Mouse (Mus musculus) layer of hippocampus, adult 2 months (tissue): ENCODE data around the gene Hnrnpa0. TPM values are rescaled to one million over a fixed set of nuclear protein-coding genes. Genes with fewer than 3 reads are reported as not detected.
"Not testable (repeated sequence)": the region's sequence is repeated elsewhere in the genome, so short reads cannot be mapped to it uniquely, and the experiment has no call there.

Experiments
- DNase-seq, 2 experiments: peaks; one replicate each; pipeline ENCODE4 v3.0.0; 2022; ENCODE audit warnings: low spot score in 2 of 2
- H3K27ac ChIP-seq: fragments of 200-600 bp; 2 replicates; pipeline ENCODE4 v1.8.1; 2022
- H3K4me3 ChIP-seq: fragments of 200-600 bp; 2 replicates; pipeline ENCODE4 v1.8.1; 2022; ENCODE audit warnings: mild to moderate bottlenecking
- CTCF ChIP-seq: fragments of 200-600 bp; conservative IDR thresholded peaks from 2 replicates; pipeline ENCODE4 v1.8.1; 2022; ENCODE audit warnings: antibody characterized with exemption, mild to moderate bottlenecking, moderate library complexity
- total RNA-seq, 2 experiments: library from RNA; stranded (reverse); gene quantifications; 2 replicates each; pipeline ENCODE4 v1.2.3; 2021

The Hnrnpa0 gene
- total RNA-seq, 2 experiments from 2014 or later, result 120 to 122 TPM

DNA sequence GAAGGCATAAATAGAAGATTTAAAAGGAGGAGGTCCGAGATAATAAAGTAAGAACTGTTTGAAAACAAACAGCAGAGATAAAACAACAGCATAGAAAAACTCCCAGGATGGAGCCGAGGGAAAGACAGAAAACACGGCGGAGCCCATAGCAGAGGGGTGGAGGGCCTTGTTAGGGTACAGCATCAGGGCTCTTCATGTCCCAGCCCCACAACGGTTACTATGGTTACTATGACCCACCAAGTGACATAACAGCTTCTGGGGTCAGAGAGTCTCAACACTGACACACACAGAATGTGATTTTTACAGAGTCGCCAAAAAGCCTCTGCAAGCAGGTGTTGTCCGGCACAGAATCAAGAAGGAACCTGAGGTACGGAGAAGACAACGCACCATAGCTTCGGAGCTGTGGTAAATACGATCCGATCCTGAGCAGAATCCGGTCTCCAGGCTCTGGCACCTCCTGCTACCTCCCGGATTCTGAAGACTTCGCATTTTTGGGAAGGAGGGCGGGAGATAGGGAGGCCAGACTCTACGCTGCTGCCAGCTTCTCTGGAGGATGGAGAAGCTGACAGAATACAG lies 20.0 kb upstream of the Hnrnpa0 start:
- H3K27ac ChIP-seq, result no peak overlapping the region; the same call in 1 of the 2 replicates
- H3K4me3 ChIP-seq, result peak overlapping the region; percentile 47
- no peak for TF ChIP-seq CTCF
- DNase-seq, result no peak

DNA sequence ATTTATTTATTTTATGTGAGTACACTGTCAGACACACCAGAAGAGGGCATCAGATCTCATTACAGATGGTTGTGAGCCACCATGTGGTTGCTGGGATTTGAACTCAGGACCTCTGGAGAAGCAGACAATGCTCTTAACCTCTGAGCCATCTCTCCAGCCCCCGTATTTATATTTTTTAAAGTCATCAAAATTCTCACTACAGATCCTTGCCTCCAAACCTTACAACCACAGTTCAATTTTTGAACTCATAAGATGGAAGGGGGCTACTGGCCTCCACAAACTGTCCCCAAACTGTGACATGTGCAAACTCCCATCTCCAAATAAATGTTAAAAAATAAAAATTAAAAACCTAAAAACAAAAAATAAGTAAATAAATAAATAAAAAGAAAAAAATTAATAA lies 19.4 kb upstream of the Hnrnpa0 start:
- Histone ChIP-seq H3K27ac (no peak overlapping the region), H3K4me3 (no peak overlapping the region)
- no peak for DNase-seq
- peak; percentile 12; the same call in 1 of the 2 replicates for TF ChIP-seq CTCF

DNA sequence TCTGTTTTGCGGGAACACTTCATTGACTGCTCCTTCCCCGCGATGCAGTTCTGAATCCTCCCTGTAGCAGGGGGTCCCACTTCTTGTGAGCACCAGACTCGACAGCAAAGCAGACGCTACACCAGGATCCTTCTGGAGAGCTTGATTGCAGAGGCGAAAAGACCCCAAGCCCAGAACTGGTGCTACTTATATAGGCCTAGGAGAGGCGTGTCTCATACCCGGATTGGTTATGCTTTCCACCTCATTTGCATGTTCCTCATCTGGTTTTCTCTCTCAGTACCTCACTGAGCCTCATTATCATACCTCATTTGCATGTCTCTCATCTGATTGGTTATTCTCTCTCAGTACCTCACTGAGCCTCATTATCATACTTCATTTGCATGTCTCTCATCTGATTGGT lies 18.2 kb upstream of the Hnrnpa0 start:
- H3K4me3 ChIP-seq, DNase-seq, H3K27ac ChIP-seq: not testable (repeated sequence)

DNA sequence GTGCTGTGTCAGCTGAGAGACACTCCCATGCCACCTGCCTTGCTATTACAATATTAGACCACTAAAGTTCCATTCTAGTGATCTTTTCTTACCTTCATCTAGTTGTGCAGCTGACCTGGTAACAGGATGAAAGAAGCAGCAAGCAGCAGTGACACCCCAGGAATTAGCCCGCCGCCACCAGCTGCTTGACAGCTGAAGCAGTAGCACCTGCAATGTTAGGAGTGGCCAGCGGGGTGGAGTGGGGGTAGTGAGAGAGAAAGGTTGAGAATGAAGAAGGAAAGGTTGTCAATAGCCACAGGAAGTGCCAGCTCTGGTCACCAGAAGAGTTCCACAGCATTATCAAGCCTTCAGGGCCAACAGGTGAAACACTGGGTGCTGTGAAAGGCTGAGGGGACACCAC lies 3.3 kb upstream of the Hnrnpa0 start:
- no peak for TF ChIP-seq CTCF
- no peak for DNase-seq
- Histone ChIP-seq H3K4me3 (no peak overlapping the region), H3K27ac (no peak overlapping the region)

DNA sequence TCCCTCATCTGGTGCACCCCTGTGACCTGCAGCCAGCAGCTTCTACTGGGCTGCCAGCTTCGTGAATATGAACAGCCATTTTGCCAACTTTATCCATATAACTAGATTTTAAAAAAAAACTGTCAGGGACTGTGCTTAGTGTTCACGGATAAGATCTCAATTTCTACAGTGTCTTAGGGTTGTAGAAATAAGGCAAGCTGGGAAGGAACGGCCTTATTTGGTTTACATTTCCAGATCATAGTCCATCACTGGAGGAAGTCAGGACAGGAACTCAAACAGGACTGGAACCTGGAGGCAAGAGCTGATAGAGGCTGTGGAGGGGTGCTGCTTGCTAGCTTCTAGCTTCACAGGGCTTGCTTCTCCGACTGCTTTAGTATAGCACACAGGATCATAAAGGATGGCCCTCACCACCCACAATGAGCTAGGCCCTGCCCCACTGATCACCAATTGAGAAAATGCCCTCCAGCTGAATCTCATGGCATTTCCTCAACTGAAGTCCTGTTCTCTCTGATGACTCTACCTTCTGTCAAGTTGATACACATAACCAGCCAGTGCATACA lies 1.4 kb upstream of the Hnrnpa0 start:
- Histone ChIP-seq H3K4me3 (peak overlapping the region; percentile 93), H3K27ac (peak overlapping the region; percentile 100)
- DNase-seq, result no peak
- no peak for TF ChIP-seq CTCF

DNA sequence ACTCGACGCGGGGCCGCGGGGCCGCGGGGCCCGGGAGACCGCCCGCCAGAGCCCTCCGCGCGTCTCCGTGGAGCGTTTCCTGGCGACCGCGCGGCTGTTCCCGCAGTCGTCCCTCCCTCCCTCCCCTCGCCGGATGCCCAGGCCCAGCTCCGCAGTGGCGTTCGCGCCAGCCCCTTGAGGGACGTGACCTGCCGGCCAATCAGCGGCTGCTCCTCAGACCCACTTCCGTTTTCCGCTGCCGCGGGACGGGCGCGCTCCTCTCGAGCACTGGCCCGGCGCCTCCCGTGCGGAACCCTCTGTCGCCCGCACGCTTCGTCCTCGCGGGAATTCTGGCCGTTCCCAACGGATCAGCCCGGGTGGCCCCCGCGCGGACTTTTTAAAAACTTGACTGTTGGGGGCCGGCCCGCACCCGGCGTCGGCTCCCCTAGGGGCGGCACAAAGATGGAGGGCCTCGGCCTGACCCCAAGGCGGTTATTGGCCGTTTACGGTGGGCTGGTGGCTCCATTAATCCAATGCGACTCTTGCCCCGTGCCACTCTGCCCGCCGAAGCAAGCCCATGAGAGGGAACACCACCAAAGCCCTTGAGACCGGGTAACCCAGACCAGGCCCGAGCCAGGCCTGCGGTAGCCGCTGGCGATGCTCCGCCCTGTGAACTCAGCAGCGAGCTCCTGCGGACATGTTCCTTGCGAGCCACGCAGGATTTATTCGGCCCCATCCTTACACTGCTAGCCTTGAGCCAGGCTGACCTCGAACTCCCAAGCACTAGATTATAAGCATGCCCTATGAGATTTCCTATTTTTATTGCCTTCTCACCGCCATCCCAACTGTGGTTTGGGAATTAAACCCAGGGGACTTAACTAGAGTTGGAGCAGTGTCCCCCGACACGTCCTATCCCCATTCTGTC lies 664 bp upstream of the Hnrnpa0 start:
- peak overlapping the region; percentile 100 for H3K27ac ChIP-seq
- peak; percentile 94 to 95 for DNase-seq
- H3K4me3 ChIP-seq, result peak overlapping the region; percentile 93
- TF ChIP-seq CTCF, result no peak; the same call in 1 of the 2 replicates

DNA sequence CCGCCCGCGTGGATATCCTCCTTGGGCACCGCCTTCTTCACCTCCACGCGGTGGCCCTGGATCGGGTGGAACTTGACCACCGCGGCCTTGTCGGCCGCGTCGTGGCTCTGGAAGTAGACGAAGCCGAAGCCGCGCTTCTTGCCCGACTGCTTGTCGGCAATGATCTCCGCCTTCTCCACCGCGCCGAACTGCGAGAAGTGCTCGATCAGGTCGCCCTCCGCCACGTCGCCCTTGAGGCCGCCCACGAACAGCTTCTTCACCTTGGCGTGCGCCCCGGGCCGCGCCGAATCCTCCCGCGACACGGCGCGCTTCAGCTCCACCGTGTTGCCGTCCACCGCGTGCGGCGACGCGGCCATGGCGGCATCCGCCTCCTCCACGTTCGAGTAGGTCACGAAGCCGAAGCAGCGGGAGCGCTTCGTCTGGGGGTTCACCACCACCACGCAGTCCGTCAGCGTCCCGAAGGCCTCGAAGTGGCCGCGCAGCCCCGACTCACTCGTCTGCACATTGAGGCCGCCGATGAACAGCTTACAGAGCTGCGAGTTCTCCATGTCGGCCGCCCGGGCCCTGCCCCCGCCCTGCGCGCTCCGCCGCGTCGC lies 492 bp downstream of the Hnrnpa0 start:
- H3K4me3 ChIP-seq, result peak overlapping the region; percentile 93
- DNase-seq, result peak in 1 of 2 experiments; percentile 45

DNA sequence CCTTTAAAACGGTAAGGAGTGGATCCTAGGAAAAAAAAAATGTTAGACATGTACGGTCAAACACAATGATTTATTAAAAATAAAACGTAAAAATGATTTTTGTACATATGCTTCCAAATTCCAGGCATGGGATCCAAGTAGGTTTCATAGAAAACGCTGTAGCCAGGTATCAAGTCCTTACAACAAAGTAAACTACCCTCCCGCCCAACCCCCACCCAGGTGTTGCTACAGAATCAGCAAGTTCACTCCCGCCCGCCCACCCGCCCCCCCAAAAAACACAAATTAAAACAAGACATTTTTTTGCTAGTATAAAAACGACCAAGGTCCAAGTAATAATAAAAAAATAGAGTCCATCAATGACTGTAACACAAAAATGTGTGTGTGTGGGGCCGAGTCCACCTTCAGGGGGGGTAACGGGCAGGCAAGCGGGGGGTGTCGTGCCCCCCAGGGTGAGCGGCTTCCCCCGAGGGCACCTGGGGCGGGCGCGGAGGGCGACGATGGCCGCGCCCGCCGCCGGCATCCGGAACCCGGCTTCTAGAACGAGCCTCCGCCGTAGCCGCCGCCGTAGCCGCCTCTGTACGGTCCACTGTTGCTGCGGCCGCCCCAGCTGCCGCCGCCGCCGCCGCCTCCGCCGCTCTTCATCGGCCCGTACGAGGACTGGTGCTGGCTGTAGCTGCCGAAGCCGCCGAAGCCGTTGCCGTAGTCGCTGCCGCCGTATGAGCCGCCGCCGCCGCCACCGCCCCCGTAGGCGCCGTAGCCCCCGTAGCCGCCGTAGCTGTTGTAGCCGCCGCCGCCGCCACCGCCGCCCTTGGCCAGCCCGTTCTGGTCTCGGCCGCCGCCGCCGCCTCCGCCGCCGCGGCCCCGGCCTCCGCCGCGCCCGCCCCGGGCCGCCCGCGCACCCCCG lies 1.2 kb downstream of the Hnrnpa0 start:
- DNase-seq, result peak in 1 of 2 experiments; percentile 30
- H3K4me3 ChIP-seq, result peak overlapping the region; percentile 93
- no peak for TF ChIP-seq CTCF
- peak overlapping the region; percentile 100 for H3K27ac ChIP-seq

More for the DNA sequence above, 492 bp downstream of the Hnrnpa0 start:
- no peak for TF ChIP-seq CTCF
- peak overlapping the region; percentile 100 for H3K27ac ChIP-seq

DNA sequence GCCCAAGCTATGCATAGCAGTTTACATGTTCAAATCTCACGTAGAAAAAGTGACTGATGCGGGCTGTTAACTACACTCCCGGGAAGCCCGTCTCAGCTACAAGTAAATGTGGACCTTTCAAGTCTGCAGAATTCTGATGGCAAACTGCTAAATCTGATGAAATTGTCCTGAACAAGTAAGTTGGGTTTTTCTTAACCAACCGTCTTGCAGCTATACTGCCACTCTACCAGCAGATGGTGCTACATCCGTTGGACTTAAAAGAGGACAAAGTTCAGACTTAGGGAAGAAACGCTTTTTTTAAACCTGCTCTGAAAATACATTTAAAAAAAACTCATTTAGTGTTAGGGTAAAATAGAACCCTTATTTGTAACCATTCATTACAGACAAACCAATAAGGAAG lies 2.2 kb downstream of the Hnrnpa0 start:
- Histone ChIP-seq H3K27ac (0 out of 2 replicates have a peak overlapping the region, but pooled peaks have one; percentile 39), H3K4me3 (peak overlapping the region; percentile 93)
- peak; percentile 98 for TF ChIP-seq CTCF
- peak in 1 of 2 experiments; percentile 18 for DNase-seq

DNA sequence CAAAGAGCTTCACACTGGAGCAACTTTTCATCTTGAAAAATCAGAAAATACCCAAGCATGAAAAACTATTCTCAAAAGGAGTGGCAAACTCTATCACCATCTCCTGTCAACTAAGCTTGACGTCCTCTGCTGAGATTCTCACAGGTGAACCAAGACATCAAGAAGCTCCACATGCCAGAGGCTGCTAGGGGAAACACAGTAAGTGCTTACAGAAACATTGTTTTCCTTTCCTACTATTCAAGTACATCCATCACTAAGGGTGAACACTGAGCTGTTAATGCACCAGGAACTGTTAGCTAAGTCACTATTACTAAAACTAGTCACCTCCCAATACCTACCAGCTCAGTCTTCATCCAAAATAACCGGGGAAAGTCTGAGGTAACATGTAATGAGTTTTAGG lies 3.4 kb downstream of the Hnrnpa0 start:
- no peak for TF ChIP-seq CTCF
- Histone ChIP-seq H3K4me3 (no peak overlapping the region), H3K27ac (no peak overlapping the region)
- no peak for DNase-seq

DNA sequence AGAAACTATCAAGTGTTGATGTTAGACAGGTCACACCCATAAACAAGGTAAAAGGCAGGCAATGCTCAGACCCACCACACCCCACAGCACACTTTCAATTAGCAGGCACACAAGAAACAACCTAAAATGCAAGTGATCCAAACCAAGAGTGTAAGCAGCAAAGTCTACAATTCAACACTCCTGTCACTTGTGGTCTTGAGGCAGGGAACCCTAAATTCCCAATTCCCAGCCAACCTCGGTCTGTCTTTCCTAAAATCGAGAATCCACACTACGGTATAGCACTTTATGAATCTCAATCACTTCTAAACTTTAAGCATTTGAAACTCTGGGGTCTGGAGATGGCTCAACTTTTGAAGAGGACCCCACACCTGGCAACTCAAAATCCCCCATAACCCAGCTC lies 4.1 kb downstream of the Hnrnpa0 start:
- H3K27ac ChIP-seq, result no peak overlapping the region
- TF ChIP-seq CTCF, result no peak
- DNase-seq, result no peak
- no peak overlapping the region for H3K4me3 ChIP-seq

DNA sequence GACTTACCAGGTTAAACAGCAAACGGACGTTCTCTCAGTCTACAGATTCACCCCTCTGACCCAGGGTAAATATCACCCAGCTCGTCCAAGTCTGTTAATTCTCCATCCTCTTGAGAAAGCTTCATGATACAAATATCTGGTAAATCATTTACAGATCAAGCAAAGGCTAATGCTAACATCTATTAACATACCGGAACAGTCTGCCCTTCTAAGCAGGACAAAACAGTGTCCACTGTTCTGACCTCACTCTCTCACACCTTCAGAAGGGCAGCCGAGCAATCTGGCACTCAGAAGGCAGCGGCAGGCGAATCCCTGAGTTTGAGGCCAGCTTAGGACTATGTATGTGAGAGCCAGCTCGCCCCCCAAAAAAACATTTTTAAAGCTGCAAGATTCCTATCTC lies 5.0 kb downstream of the Hnrnpa0 start:
- no peak for TF ChIP-seq CTCF
- DNase-seq, result no peak
- H3K4me3 ChIP-seq, result no peak overlapping the region
- no peak overlapping the region for H3K27ac ChIP-seq
